Mouse (Mus musculus): Measurements from ENCODE around the gene Nt5c3b.

GRCm38 (mm10) chr11:100423836-100424235 is 17.8 kb downstream of the Nt5c3b start:
- TF ChIP-seq CTCF (IDR thresholded peaks at IDR 0.05; ENCODE audit: borderline replicate concordance, insufficient read depth, low read length) (no peak), POLR2A (IDR thresholded peaks at IDR 0.05; ENCODE audit: low read depth, low read length) (no peak)

Data from embryonic fibroblast, embryonic 13.5 days (primary cell).